In the genomic region with DNA sequence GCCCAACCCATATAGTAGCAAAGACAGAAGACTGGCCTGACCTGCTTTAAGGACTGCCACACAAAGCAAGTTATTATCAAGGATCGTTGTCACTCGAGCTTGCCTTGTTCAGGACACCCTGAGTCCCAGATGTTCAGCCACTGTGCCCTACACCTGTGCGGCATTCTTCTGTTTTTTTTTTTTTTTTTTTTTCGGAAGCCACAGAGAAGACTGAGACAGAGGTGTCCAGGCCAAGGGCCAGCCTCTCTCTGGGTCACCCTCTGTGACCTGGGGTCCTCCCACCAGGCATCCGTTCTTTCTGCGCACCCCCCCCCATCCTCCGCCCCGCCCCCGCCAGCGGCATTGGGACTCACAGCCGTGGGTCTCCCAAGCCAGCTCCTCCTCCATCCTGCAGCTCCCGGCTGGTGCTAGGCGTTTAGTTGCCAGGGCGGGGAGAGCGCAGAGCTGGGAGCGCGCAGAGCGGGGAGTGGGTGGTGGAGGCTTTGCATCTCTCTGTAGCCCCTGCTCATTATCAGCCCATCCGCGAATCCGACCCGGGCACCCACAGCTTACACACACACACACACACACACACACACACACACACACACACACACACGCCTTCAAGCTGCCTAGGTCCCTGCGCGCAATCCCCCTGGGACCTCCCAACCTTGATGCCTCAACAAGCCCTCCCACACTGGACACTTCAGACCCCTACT, we compare ENCODE assay signal across 8 mouse cellular contexts. TPM values are rescaled to one million over a fixed set of nuclear protein-coding genes. Genes with fewer than 3 reads are reported as not detected.
A peak's percentile ranks its signal among the peaks of the same experiment; 100 is the strongest.
DNase-seq lines count a peak whose midpoint lies in the region; ATAC-seq and TF ChIP-seq lines count a peak whose summit lies in the region.

A gene (minus strand): TSS at position 387 of the 698 bp plus-strand sequence.

- H3K4me1 ChIP-seq in kidney, embryonic 14.5 days (ENCODE audit: control insufficient read depth, insufficient read depth, low read length): no peaks in the 10 kb centered on the region
- peaks cover 18% of the 10 kb centered on the region for H3K4me1 ChIP-seq in forebrain, embryonic 13.5 days
- no peaks in the 10 kb centered on the region for H3K4me1 ChIP-seq in midbrain, postnatal 0 days (ENCODE audit: insufficient read depth, low read length)

- TF ChIP-seq CTCF in midbrain, postnatal 0 days (IDR thresholded peaks at IDR 0.05): no peak

- peak within 1 kb of the TSS; percentile 22 for H3K4me3 ChIP-seq in kidney, embryonic 14.5 days (ENCODE audit: low read length)
- H3K4me3 ChIP-seq in forebrain, embryonic 13.5 days: peak within 1 kb of the TSS; percentile 31
- H3K4me3 ChIP-seq in midbrain, postnatal 0 days (ENCODE audit: low read depth, low read length): peak within 1 kb of the TSS; percentile 35

- H3K27me3 ChIP-seq in kidney, embryonic 14.5 days (ENCODE audit: control insufficient read depth, insufficient read depth, low read length): no peaks in the 10 kb centered on the region
- H3K27me3 ChIP-seq in forebrain, embryonic 13.5 days: 0 out of 2 replicates have a peak, but pooled peaks cover 3% of the 10 kb centered on the region
- no peaks in the 10 kb centered on the region for H3K27me3 ChIP-seq in midbrain, postnatal 0 days (ENCODE audit: insufficient read depth, low read length)

- no peak within 1 kb of the TSS for H3K27ac ChIP-seq in kidney, embryonic 14.5 days (ENCODE audit: low read depth, low read length)
- H3K27ac ChIP-seq in forebrain, embryonic 13.5 days: peak within 1 kb of the TSS; percentile 61
- peak within 1 kb of the TSS; percentile 39 for H3K27ac ChIP-seq in midbrain, postnatal 0 days (ENCODE audit: low read depth, low read length)

- peak; percentile 68 for ATAC-seq in kidney, embryonic 14.5 days (ENCODE audit: low FRiP score, low TSS enrichment)
- peak; percentile 81 for ATAC-seq in forebrain, embryonic 13.5 days
- peak; percentile 81 for ATAC-seq in midbrain, postnatal 0 days (ENCODE audit: low FRiP score)

- peak within 1 kb of the TSS; percentile 50 for H3K4me2 ChIP-seq in kidney, embryonic 14.5 days (replicated peaks; ENCODE audit: low read depth, low read length)
- peak within 1 kb of the TSS; percentile 59 for H3K4me2 ChIP-seq in forebrain, embryonic 13.5 days
- peak within 1 kb of the TSS; percentile 60 for H3K4me2 ChIP-seq in midbrain, postnatal 0 days (ENCODE audit: low read depth, low read length, poor library complexity, severe bottlenecking)

- no peak within 1 kb of the TSS for H3K9ac ChIP-seq in kidney, embryonic 14.5 days (ENCODE audit: low read depth, low read length)
- peak within 1 kb of the TSS; percentile 50; the same call in 1 of the 2 replicates for H3K9ac ChIP-seq in forebrain, embryonic 13.5 days
- peak within 1 kb of the TSS; percentile 50; the same call in 1 of the 2 replicates for H3K9ac ChIP-seq in midbrain, postnatal 0 days (replicated peaks; ENCODE audit: low read length, poor library complexity, severe bottlenecking)

- no peaks in the 10 kb centered on the region for H3K36me3 ChIP-seq in kidney, embryonic 14.5 days (ENCODE audit: control insufficient read depth, insufficient read depth, low read length)
- no peaks in the 10 kb centered on the region for H3K36me3 ChIP-seq in forebrain, embryonic 13.5 days (ENCODE audit: poor library complexity, severe bottlenecking)
- H3K36me3 ChIP-seq in midbrain, postnatal 0 days (ENCODE audit: insufficient read depth, low read length): no peaks in the 10 kb centered on the region

- 5% methylated on average over 22 of the region's 25 CpGs for WGBS in kidney, embryonic 14.5 days
- WGBS in forebrain, embryonic 13.5 days: 6% methylated on average over 25 of the region's 25 CpGs
- WGBS in midbrain, postnatal 0 days: 9% methylated on average over 22 of the region's 25 CpGs

- no peaks in the 10 kb centered on the region for H3K9me3 ChIP-seq in kidney, embryonic 14.5 days (ENCODE audit: control insufficient read depth, low read length)
- H3K9me3 ChIP-seq in forebrain, embryonic 13.5 days (replicated peaks): no peaks in the 10 kb centered on the region
- H3K9me3 ChIP-seq in midbrain, postnatal 0 days (ENCODE audit: low read length): no peaks in the 10 kb centered on the region

- DNase-seq in kidney, adult 9 months: no peak
- peak; percentile 38 for DNase-seq in cerebellum, adult 11 months
- peak; percentile 28 to 58 for DNase-seq in layer of hippocampus, postnatal 25 days (ENCODE audit: extremely low spot score in 1 of 2, low spot score in 1 of 2)
- DNase-seq in midbrain, postnatal 0 days (ENCODE audit: low spot score): peak; percentile 79
- no peak for DNase-seq in ovary, postnatal 14 days (ENCODE audit: low spot score)
- DNase-seq in thymus, postnatal 4 days: no peak

RNA-seq across cellular contexts. Expression of the gene that starts here (rescaled TPM):
- not detected in 2 replicates for polyA plus RNA-seq in kidney, embryonic 14.5 days (2014; fragmentation: Nextera tagmentation; extraction: Ambion mirVana)
- polyA plus RNA-seq in forebrain, embryonic 13.5 days (2015; fragmentation: Nextera tagmentation; extraction: Ambion mirVana): 0.14 TPM in 1 of 2 replicates, not detected in the other
- 1 to 10 TPM; 3.3 to 3.8 TPM for total RNA-seq in layer of hippocampus, postnatal 25 days (2021)
- 5.4 and 5.5 TPM in 2 replicates for total RNA-seq in midbrain, postnatal 0 days (2014; rRNA removed)
- polyA plus RNA-seq in midbrain, postnatal 0 days (2015; fragmentation: Nextera tagmentation; extraction: Ambion mirVana): 1.4 TPM in 2 replicates

Comparison
In these comparisons a context has a peak if more than half of its experiments do, and no peak if none do; other contexts are left out.
1. Peak in ATAC-seq, H3K4me3 ChIP-seq and H3K4me2 ChIP-seq in kidney, embryonic 14.5 days; RNA of the gene not detected or under 1 TPM.
2. Peak in ATAC-seq, H3K4me3 ChIP-seq, H3K27ac ChIP-seq, H3K9ac ChIP-seq and H3K4me2 ChIP-seq in forebrain, embryonic 13.5 days; RNA of the gene not detected or under 1 TPM.
3. DNase-seq: peak in cerebellum, adult 11 months (single experiment), layer of hippocampus, postnatal 25 days (2 of 2) and midbrain, postnatal 0 days (single experiment); none in kidney, adult 9 months (single experiment), ovary, postnatal 14 days (single experiment) and thymus, postnatal 4 days (single experiment).
4. Peak in every context shown above with its lines, with median percentiles within 50 percentile points of each other: ATAC-seq, H3K4me2 ChIP-seq and H3K4me3 ChIP-seq.